Mouse (Mus musculus): Measurements from ENCODE around the gene Oxct1. TPM values are rescaled to one million over a fixed set of nuclear protein-coding genes. Genes with fewer than 3 reads are reported as not detected.
A peak's percentile ranks its signal among the peaks of the same experiment; 100 is the strongest.

Oxct1 gene
- polyA plus RNA-seq (2012; rRNA removed) = 37.1 and 37.5 TPM in 2 replicates

GRCm38 (mm10) chr15:4026231-4026773 is at the start of gene Oxct1:
TSS of gene Oxct1 (plus strand) at chr15:4026383.
- WGBS = 1% methylated on average over 41 of the region's 45 CpGs
- DNase-seq (ENCODE audit: low read depth, low spot score) = no peak

- whole genome bisulfite sequencing = 90% methylated on average over 2 of the region's 2 CpGs
- DNase-seq (ENCODE audit: low read depth, low spot score) = no peak
Measured at GRCm38 (mm10) chr15:3978279-3978678, 47.9 kb upstream of the Oxct1 start.

- under 1% methylated on average over 61 of the region's 61 CpGs for WGBS
- peak; percentile 45 for DNase-seq (ENCODE audit: low read depth, low spot score)
Measured at GRCm38 (mm10) chr15:3979061-3979848, 46.9 kb upstream of the Oxct1 start, which contains the start of gene Fbxo4. TSS of gene Fbxo4 (minus strand) at chr15:3979573.

GRCm38 (mm10) chr15:3979871-3980270 is 46.3 kb upstream of the Oxct1 start:
- DNase-seq (ENCODE audit: low read depth, low spot score) = no peak
- WGBS = 36% methylated on average over 3 of the region's 3 CpGs

GRCm38 (mm10) chr15:3982732-3983131 is 43.5 kb upstream of the Oxct1 start:
- no peak for DNase-seq (ENCODE audit: low read depth, low spot score)
- WGBS = 86% methylated on average over 5 of the region's 5 CpGs

GRCm38 (mm10) chr15:3984876-3985275 is 41.3 kb upstream of the Oxct1 start:
- WGBS = 84% methylated on average over 2 of the region's 2 CpGs

GRCm38 (mm10) chr15:3987981-3988380 is 38.2 kb upstream of the Oxct1 start:
- WGBS = 76% methylated on average over 2 of the region's 2 CpGs
- DNase-seq (ENCODE audit: low read depth, low spot score) = no peak

More at GRCm38 (mm10) chr15:3984876-3985275, 41.3 kb upstream of the Oxct1 start:
- no peak for DNase-seq (ENCODE audit: low read depth, low spot score)

GRCm38 (mm10) chr15:3994852-3995447 is 31.2 kb upstream of the Oxct1 start:
- no peak for DNase-seq (ENCODE audit: low read depth, low spot score)
- WGBS = 19% methylated on average over 14 of the region's 14 CpGs

GRCm38 (mm10) chr15:3995448-3996266 is 30.5 kb upstream of the Oxct1 start, which contains the start of gene AW549877:
TSS of gene AW549877 (minus strand) at chr15:3995744.
- under 1% methylated on average over 61 of the region's 61 CpGs for WGBS
- peak; percentile 96 for DNase-seq (ENCODE audit: low read depth, low spot score)

GRCm38 (mm10) chr15:3996267-3997010 is 29.7 kb upstream of the Oxct1 start:
- WGBS = 20% methylated on average over 14 of the region's 14 CpGs
- no peak for DNase-seq (ENCODE audit: low read depth, low spot score)

GRCm38 (mm10) chr15:3999144-3999543 is 27.0 kb upstream of the Oxct1 start:
- WGBS = 71% methylated on average over 2 of the region's 2 CpGs
- DNase-seq (ENCODE audit: low read depth, low spot score) = no peak

- WGBS = 78% methylated on average over 2 of the region's 2 CpGs
- no peak for DNase-seq (ENCODE audit: low read depth, low spot score)
Measured at GRCm38 (mm10) chr15:4000536-4000935, 25.6 kb upstream of the Oxct1 start.

- whole genome bisulfite sequencing = 64% methylated on average over 2 of the region's 2 CpGs
- DNase-seq (ENCODE audit: low read depth, low spot score) = no peak
Measured at GRCm38 (mm10) chr15:4013873-4014272, 12.3 kb upstream of the Oxct1 start.

GRCm38 (mm10) chr15:4020711-4021110 is 5.5 kb upstream of the Oxct1 start:
- no peak for DNase-seq (ENCODE audit: low read depth, low spot score)
- 16% methylated on average over 4 of the region's 4 CpGs for WGBS

- WGBS = 45% methylated on average over 2 of the region's 2 CpGs
- DNase-seq (ENCODE audit: low read depth, low spot score) = no peak
Measured at GRCm38 (mm10) chr15:4023747-4024146, 2.4 kb upstream of the Oxct1 start.

GRCm38 (mm10) chr15:4024726-4025507 is 1.3 kb upstream of the Oxct1 start:
- DNase-seq (ENCODE audit: low read depth, low spot score) = no peak
- WGBS = 81% methylated on average over 13 of the region's 13 CpGs

GRCm38 (mm10) chr15:4025508-4025904 is 677 bp upstream of the Oxct1 start:
- WGBS = 70% methylated on average over 11 of the region's 11 CpGs
- DNase-seq (ENCODE audit: low read depth, low spot score) = no peak

- WGBS = under 1% methylated on average over 65 of the region's 65 CpGs
- no peak for DNase-seq (ENCODE audit: low read depth, low spot score)
Measured at GRCm38 (mm10) chr15:4026831-4027584, 825 bp downstream of the Oxct1 start.

All from large intestine, adult 2 months (tissue).